Mouse (Mus musculus) T-helper 17 cell (primary cell): Measurements from ENCODE around the gene 1700067K01Rik.

Experiments used
- in situ Hi-C, 2 experiments: fragments of 300-600 bp; cut with MboI, MseI; formaldehyde crosslinking; loops; 1 replicate in 1 of 2; 2 replicates in 1 of 2; pipeline ENCODE4 v1.15.1; 2025; ENCODE audit warnings: high pct_unique_total_duplicates in 2 of 2

Gene 1700067K01Rik

DNA sequence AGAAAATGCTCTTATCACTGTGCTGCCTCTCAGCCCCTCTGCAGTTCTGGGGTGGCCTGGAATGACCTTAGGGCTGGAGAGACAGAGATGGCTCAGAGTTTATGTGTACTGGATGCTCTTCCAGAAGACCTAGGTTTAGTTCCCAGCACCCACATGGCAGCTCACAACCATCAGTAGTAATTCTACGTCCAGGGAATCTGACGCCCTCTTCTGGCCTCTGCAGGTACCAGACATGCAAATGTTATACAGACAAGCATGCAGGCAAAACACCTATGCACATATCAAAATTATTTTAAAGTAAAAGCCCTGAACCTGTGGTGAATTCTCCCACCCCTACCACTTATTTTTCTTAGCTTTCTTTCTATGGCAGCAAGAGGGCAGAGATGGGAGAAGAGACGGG, 45.2 kb downstream of the 1700067K01Rik start:
- in situ Hi-C loops = no loop called here

DNA sequence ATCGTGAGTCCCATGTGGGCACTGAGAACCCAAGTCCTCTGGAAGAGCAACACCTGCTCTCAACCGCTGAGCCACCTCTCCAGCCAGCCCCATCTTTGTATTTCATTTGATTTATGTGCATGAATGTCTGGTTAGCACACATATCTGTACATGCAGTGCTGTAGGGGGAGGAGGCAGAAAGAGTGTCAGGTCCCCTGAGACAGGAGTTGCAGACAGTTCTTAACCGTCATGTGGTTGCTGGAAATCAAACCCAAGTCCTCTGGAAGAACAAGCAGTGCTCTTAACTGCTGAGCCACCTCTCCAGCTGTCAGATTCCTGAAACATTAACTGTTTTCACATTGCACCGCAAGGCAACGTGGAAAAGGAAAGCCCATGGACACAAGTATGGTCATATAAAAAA, 46.9 kb downstream of the 1700067K01Rik start:
- in situ Hi-C loops = no loop called here

DNA sequence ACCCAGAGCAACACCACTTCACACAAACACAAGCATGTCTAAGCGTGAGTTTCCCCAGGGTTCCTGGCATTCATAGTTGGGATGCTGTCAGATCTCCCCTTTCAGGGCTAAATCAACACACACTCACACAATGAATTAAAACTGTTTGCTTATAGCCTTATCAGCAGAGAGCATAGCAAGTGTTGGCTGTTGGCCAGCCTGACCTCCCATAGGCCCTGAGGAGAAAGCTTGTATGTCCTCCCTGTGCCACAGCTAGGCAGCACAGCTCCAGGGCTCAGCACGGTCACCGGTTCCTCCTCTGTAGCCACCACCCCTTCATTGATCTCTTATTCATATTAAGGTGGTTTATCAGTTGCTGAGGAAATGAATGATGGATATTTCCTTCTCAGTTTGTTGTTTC, 51.4 kb downstream of the 1700067K01Rik start:
- in situ Hi-C loops = no loop called here

DNA sequence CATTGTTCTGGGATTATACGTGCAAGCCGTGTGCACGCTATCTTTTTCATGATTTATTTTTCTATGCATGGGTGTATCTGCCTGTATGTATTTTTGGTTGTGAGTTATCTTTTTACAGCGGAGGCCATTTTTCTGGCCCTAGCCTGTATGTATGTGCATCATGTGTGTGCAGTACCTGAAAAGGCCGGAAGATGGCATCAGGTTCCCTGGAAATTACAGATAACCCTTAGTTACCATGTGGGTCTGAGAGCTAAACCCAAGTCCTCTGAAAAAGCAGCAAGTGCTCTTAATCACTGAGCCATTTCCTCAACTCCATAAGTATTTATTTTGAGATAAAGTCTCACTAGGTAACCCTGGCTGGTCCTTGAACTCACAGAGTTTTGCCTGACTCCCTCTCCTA, 51.9 kb downstream of the 1700067K01Rik start:
- in situ Hi-C loops = no loop called here
